Mouse (Mus musculus) ES-E14 (cell line): ENCODE measurements at regions not wholly inside any gene's neighbourhood (a gene's known extent, or its start where the extent isn't known, plus 50 kb on each side); places are given as distances from the start of the nearest gene placed in this dataset.

Source experiments
- DNase-seq: peaks from one replicate; pipeline ENCODE4 v3.0.0-alpha.2; 2013; ENCODE audit warnings: low read depth, low spot score
- H3K27ac ChIP-seq: 2 replicates; pipeline ENCODE4 v1.5.1; 2012; ENCODE audit warnings: low read depth, mild to moderate bottlenecking, low read length, moderate library complexity, mixed read lengths; ENCODE audit not compliant: poor library complexity, insufficient read depth, severe bottlenecking
- H3K36me3 ChIP-seq: 2 replicates; pipeline ENCODE4 v1.6.1; 2012; ENCODE audit warnings: mild to moderate bottlenecking, low read length, moderate library complexity, mixed read lengths; ENCODE audit not compliant: control insufficient read depth, poor library complexity, insufficient read depth, severe bottlenecking
- H3K4me1 ChIP-seq, 2 experiments: fragments of 150-350 bp in 1 of 2; sonication (generic) in 1 of 2; 2 replicates each; pipeline ENCODE4 v1.6.1; 2012; ENCODE audit warnings: low read length in 2 of 2, mild to moderate bottlenecking in 1 of 2, mixed read lengths in 1 of 2; ENCODE audit not compliant: control insufficient read depth in 2 of 2, insufficient read depth in 2 of 2, poor library complexity in 1 of 2
- H3K4me3 ChIP-seq, 2 experiments: fragments of 150-350 bp in 1 of 2; sonication (generic) in 1 of 2; 2 replicates each; pipeline ENCODE4 v1.5.1; 2012; ENCODE audit warnings: low read length in 2 of 2, low read depth in 1 of 2, mild to moderate bottlenecking in 1 of 2, mixed read lengths in 1 of 2; ENCODE audit not compliant: insufficient read depth in 1 of 2, poor library complexity in 1 of 2, severe bottlenecking in 1 of 2
- H3K9ac ChIP-seq: 2 replicates; pipeline ENCODE4 v1.6.1; 2012; ENCODE audit warnings: low read depth, mild to moderate bottlenecking, low read length, mixed read lengths; ENCODE audit not compliant: poor library complexity, insufficient read depth, severe bottlenecking
- H3K9me3 ChIP-seq: fragments of 150-350 bp; sonication (generic); 2 replicates; pipeline ENCODE4 v1.6.1; 2012; ENCODE audit warnings: low read depth, mild to moderate bottlenecking, low read length; ENCODE audit not compliant: control insufficient read depth, insufficient read depth
- CHD2 ChIP-seq: IDR thresholded peaks from 2 replicates; pipeline ENCODE4 v1.6.1; 2014; ENCODE audit warnings: mild to moderate bottlenecking, low read depth, low read length, inconsistent platforms
- HCFC1 ChIP-seq: IDR thresholded peaks from 2 replicates; pipeline ENCODE4 v1.6.1; 2012; ENCODE audit warnings: low read length, inconsistent platforms, borderline replicate concordance; ENCODE audit not compliant: insufficient read depth
- MAFK ChIP-seq: IDR thresholded peaks from 2 replicates; pipeline ENCODE4 v1.6.1; 2014; ENCODE audit warnings: mild to moderate bottlenecking, low read depth, low read length, inconsistent platforms; ENCODE audit not compliant: insufficient read depth
- ZC3H11A ChIP-seq: IDR thresholded peaks from 2 replicates; pipeline ENCODE4 v1.6.1; 2012; ENCODE audit warnings: low read depth, mild to moderate bottlenecking, inconsistent platforms, low read length, borderline replicate concordance
- ZNF384 ChIP-seq: IDR thresholded peaks from 2 replicates; pipeline ENCODE4 v1.6.1; 2012; ENCODE audit warnings: low read depth, low read length, inconsistent platforms
- in situ Hi-C, 2 experiments: fragments of 600-800 bp; cut with MboI; formaldehyde crosslinking; loops; one replicate each; pipeline ENCODE4 v1.15.1; 2025; ENCODE audit warnings: low sequenced_read_pairs in 2 of 2, inconsistent platforms in 1 of 2; ENCODE audit not compliant: unreplicated experiment in 2 of 2

GRCm38 (mm10) chr2:115056327-115057070 lies 401.7 kb upstream of the Dph6 start:
- H3K36me3 ChIP-seq, result no peaks in the 10 kb centered on the region
- no peak overlapping the region for H3K4me3 ChIP-seq
- no peaks in the 10 kb centered on the region for H3K4me1 ChIP-seq
- H3K27ac ChIP-seq, result no peak overlapping the region
- no peak for DNase-seq
- H3K9me3 ChIP-seq, result no peaks in the 10 kb centered on the region
- H3K9ac ChIP-seq, result no peak overlapping the region
- in situ Hi-C loops, result no loop called here
- TF ChIP-seq ZC3H11A (no peak), CHD2 (no peak), ZNF384 (no peak), MAFK (no peak), HCFC1 (no peak)

- no peak for DNase-seq
- in situ Hi-C loops, result no loop called here
- H3K36me3 ChIP-seq, result no peaks in the 10 kb centered on the region
- H3K9ac ChIP-seq, result no peak overlapping the region
- H3K27ac ChIP-seq, result no peak overlapping the region
- H3K9me3 ChIP-seq, result no peaks in the 10 kb centered on the region
- TF ChIP-seq MAFK, result no peak
- TF ChIP-seq CHD2, result no peak
- TF ChIP-seq ZC3H11A, result no peak
- TF ChIP-seq ZNF384, result no peak
- TF ChIP-seq HCFC1, result no peak
- H3K4me1 ChIP-seq, result no peaks in the 10 kb centered on the region
- H3K4me3 ChIP-seq, result no peak overlapping the region
Observed at GRCm38 (mm10) chr2:115057200-115057599, 402.4 kb upstream of the Dph6 start.

- TF ChIP-seq HCFC1 (no peak), ZC3H11A (no peak), MAFK (no peak), ZNF384 (no peak), CHD2 (no peak)
- in situ Hi-C loops, result no loop called here
Observed at GRCm38 (mm10) chr2:115067489-115068163, 412.9 kb upstream of the Dph6 start.

GRCm38 (mm10) chr2:115069704-115070103 lies 414.9 kb upstream of the Dph6 start:
- Histone ChIP-seq H3K4me3 (no peak overlapping the region), H3K4me1 (no peaks in the 10 kb centered on the region), H3K9ac (no peak overlapping the region), H3K36me3 (no peaks in the 10 kb centered on the region), H3K27ac (no peak overlapping the region), H3K9me3 (no peaks in the 10 kb centered on the region)
- TF ChIP-seq HCFC1 (no peak), MAFK (no peak), ZC3H11A (no peak), CHD2 (no peak), ZNF384 (no peak)
- DNase-seq, result no peak
- in situ Hi-C loops, result no loop called here

More at GRCm38 (mm10) chr2:115067489-115068163, 412.9 kb upstream of the Dph6 start:
- Histone ChIP-seq H3K36me3 (no peaks in the 10 kb centered on the region), H3K4me3 (no peak overlapping the region), H3K27ac (no peak overlapping the region), H3K9me3 (no peaks in the 10 kb centered on the region), H3K4me1 (no peaks in the 10 kb centered on the region), H3K9ac (no peak overlapping the region)
- no peak for DNase-seq

GRCm38 (mm10) chr2:115070123-115070522 lies 415.4 kb upstream of the Dph6 start:
- TF ChIP-seq ZC3H11A (no peak), MAFK (no peak), HCFC1 (no peak)
- H3K36me3 ChIP-seq, result no peaks in the 10 kb centered on the region
- H3K4me3 ChIP-seq, result no peak overlapping the region
- H3K4me1 ChIP-seq, result no peaks in the 10 kb centered on the region
- DNase-seq, result no peak
- H3K9me3 ChIP-seq, result no peaks in the 10 kb centered on the region
- H3K9ac ChIP-seq, result no peak overlapping the region
- no peak overlapping the region for H3K27ac ChIP-seq
- in situ Hi-C loops, result no loop called here
